Mouse (Mus musculus) stomach, postnatal 0 days (tissue): ENCODE measurements around the gene Slc22a22.

Source experiments
- CTCF ChIP-seq: IDR thresholded peaks from 2 replicates; pipeline ENCODE4 v1.5.1; 2016; ENCODE audit warnings: antibody characterized with exemption, low read depth, mild to moderate bottlenecking, moderate library complexity
- EP300 ChIP-seq: optimal IDR thresholded peaks from 2 replicates; pipeline ENCODE3; 2016; ENCODE audit warnings: antibody characterized with exemption

GRCm38 (mm10) chr15:57316486-57316885 is 160.9 kb downstream of the Slc22a22 start:
- no peak for TF ChIP-seq CTCF
- TF ChIP-seq EP300 = no peak
